Mouse (Mus musculus) lung, postnatal 0 days (tissue): ENCODE measurements around the gene Mapk10. TPM values are rescaled to one million over a fixed set of nuclear protein-coding genes. Genes with fewer than 3 reads are reported as not detected.
"Not testable (repeated sequence)": the region's sequence is repeated elsewhere in the genome, so short reads cannot be mapped to it uniquely, and the experiment has no call there.

ENCODE experiments used
- ATAC-seq: fragments of 200-750 bp; cut with Nextera tagmentation; 2 replicates; pipeline ENCODE4 v1.8.0; 2017; ENCODE audit warnings: moderate library complexity
- DNase-seq: peaks from one replicate; pipeline ENCODE4 v3.0.0-alpha.2; 2016; ENCODE audit warnings: low spot score
- H3K27ac ChIP-seq: fragments of 300-500 bp; sonication (generic); 2 replicates; pipeline ENCODE4 v1.5.1; 2014; ENCODE audit warnings: antibody characterized with exemption, mild to moderate bottlenecking, low read length, mixed read lengths
- H3K27me3 ChIP-seq: fragments of 300-500 bp; sonication (generic); replicated peaks from 2 replicates; pipeline ENCODE4 v1.6.1; 2014; ENCODE audit warnings: low read length, mixed read lengths; ENCODE audit not compliant: insufficient read depth
- H3K36me3 ChIP-seq: fragments of 300-500 bp; sonication (generic); 2 replicates; pipeline ENCODE4 v1.6.1; 2014; ENCODE audit warnings: low read length, mixed read lengths; ENCODE audit not compliant: insufficient read depth
- H3K4me1 ChIP-seq: fragments of 300-500 bp; sonication (generic); 2 replicates; pipeline ENCODE4 v1.6.1; 2014; ENCODE audit warnings: antibody characterized with exemption, low read depth, low read length, mixed read lengths; ENCODE audit not compliant: insufficient read depth
- H3K4me2 ChIP-seq: fragments of 300-500 bp; sonication (generic); replicated peaks from 2 replicates; pipeline ENCODE4 v1.6.1; 2014; ENCODE audit warnings: low read depth, mild to moderate bottlenecking, low read length, moderate library complexity, mixed read lengths
- H3K4me3 ChIP-seq: fragments of 300-500 bp; sonication (generic); 2 replicates; pipeline ENCODE4 v1.5.1; 2014; ENCODE audit warnings: low read depth, low read length
- H3K9ac ChIP-seq: fragments of 300-500 bp; sonication (generic); replicated peaks from 2 replicates; pipeline ENCODE4 v1.6.1; 2014; ENCODE audit warnings: low read depth, mild to moderate bottlenecking
- H3K9me3 ChIP-seq: fragments of 300-500 bp; sonication (generic); 2 replicates; pipeline ENCODE4 v1.6.1; 2016; ENCODE audit warnings: low read length, mixed read lengths
- CTCF ChIP-seq: IDR thresholded peaks from 2 replicates; pipeline ENCODE4 v1.5.1; 2016; ENCODE audit warnings: antibody characterized with exemption, mild to moderate bottlenecking
- EP300 ChIP-seq: IDR thresholded peaks from 2 replicates; pipeline ENCODE4 v1.6.1; 2016; ENCODE audit warnings: antibody characterized with exemption, mild to moderate bottlenecking, control low read depth
- WGBS: fragments of 180-500 bp; shearing (Covaris S2); extraction: QIAGEN DNeasy Blood & Tissue Kit; methylation state at CpG from one replicate; pipeline ENCODE4 v1.1.7; 2014; 5-methylcytosine and 5-hydroxymethylcytosine counted together
- polyA plus RNA-seq: library from polyadenylated mRNA; unstranded; fragments of >200 nt; fragmentation: Nextera tagmentation; extraction: Ambion mirVana; gene quantifications from 2 replicates; pipeline ENCODE4 v1.2.1, GENCODE M21; 2015

Gene Mapk10
- polyA plus RNA-seq, 1 experiment from 2014 or later: 0.66 TPM

DNA sequence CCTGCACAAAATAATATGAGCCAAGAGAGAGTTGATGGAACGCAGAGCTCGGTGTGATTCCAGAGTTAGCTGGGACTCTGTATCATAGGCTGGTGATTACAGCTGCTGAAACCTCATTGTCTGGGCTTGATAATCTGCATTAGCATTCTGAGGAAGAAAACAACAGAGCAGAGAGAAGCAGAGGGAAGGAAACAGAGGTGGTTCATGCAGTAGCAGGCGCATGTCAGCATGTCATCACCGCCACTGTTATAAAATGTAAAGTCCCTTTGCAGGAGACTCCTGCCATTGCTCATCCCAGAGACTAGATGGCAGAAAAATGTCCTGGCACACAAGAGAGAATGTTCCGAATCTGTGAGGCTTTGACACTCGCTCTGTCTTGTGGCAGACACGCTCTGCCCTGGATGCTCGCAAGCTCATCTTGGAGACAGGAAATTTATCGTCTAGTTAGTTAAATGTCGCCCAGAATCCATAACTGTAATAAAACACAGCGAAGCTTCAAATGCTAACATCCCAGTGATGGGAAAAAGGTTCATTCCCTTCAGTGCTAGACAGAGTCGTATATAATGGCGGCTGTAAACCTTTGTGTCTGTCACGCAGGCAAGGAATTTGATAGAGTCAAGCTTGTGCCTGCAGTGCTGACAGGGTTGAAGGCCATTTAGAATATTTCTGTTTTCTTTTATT is 322.5 kb downstream of the Mapk10 start:
- Histone ChIP-seq H3K36me3 (peaks cover 4% of the 10 kb centered on the region; the same call in 1 of the 2 replicates), H3K9me3 (no peaks in the 10 kb centered on the region), H3K4me3 (no peak overlapping the region), H3K27ac (no peak overlapping the region), H3K9ac (no peak overlapping the region), H3K27me3 (no peaks in the 10 kb centered on the region), H3K4me2 (no peak overlapping the region), H3K4me1 (no peaks in the 10 kb centered on the region)
- 83% methylated on average over 14 of the region's 14 CpGs for WGBS
- ATAC-seq: no peak
- TF ChIP-seq EP300: no peak
- no peak for TF ChIP-seq CTCF
- DNase-seq: no peak

GRCm38 (mm10) chr5:102875628-102876027 is 335.5 kb downstream of the Mapk10 start:
- Histone ChIP-seq H3K9me3 (no peaks in the 10 kb centered on the region), H3K4me2 (no peak overlapping the region), H3K4me3 (no peak overlapping the region), H3K9ac (no peak overlapping the region), H3K36me3 (no peaks in the 10 kb centered on the region), H3K4me1 (no peaks in the 10 kb centered on the region), H3K27me3 (no peaks in the 10 kb centered on the region), H3K27ac (no peak overlapping the region)
- TF ChIP-seq CTCF: no peak
- TF ChIP-seq EP300: no peak
- ATAC-seq (no peak), DNase-seq (no peak)
- 66% methylated on average over 16 of the region's 16 CpGs for WGBS

- no peaks in the 10 kb centered on the region for H3K27me3 ChIP-seq
- H3K36me3 ChIP-seq: no peaks in the 10 kb centered on the region
- H3K4me3 ChIP-seq: no peak overlapping the region
- H3K4me2 ChIP-seq: no peak overlapping the region
- peak; percentile 86 for TF ChIP-seq CTCF
- TF ChIP-seq EP300: no peak
- ATAC-seq (peak; percentile 55), DNase-seq (peak; percentile 85)
- H3K27ac ChIP-seq: no peak overlapping the region
- 42% methylated on average over 11 of the region's 11 CpGs for WGBS
- no peaks in the 10 kb centered on the region for H3K4me1 ChIP-seq
- no peaks in the 10 kb centered on the region for H3K9me3 ChIP-seq
- H3K9ac ChIP-seq: no peak overlapping the region
These were observed 336.4 kb downstream of the Mapk10 start for GRCm38 (mm10) chr5:102874605-102875298.

- not testable (repeated sequence) for H3K27ac ChIP-seq, H3K4me2 ChIP-seq, H3K9me3 ChIP-seq, H3K27me3 ChIP-seq, H3K4me3 ChIP-seq, H3K9ac ChIP-seq, H3K4me1 ChIP-seq, ATAC-seq, H3K36me3 ChIP-seq, DNase-seq
- 82% methylated on average over 8 of the region's 9 CpGs for WGBS
These were observed 338.1 kb downstream of the Mapk10 start for GRCm38 (mm10) chr5:102872996-102873395.

DNA sequence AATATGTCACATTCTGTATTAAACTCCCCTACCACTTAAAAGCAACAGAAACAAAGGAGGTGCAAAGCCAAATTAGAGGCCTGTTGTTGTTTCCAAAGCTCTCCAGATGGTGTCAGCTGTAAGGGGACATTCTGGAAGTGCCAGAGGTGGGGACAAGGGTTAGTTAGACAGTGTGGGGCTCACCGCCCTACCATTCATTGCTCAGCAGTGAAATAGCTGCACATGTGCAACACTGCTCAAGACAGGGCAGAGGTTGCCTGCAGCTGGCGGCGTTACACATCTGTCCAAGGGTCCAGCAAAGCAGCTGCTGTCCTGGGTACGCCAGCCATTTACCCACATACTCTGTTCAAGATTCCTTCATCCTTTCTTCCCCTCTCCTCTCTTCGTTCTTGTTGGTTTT is 342.9 kb downstream of the Mapk10 start:
- H3K9ac ChIP-seq: no peak overlapping the region
- H3K4me3 ChIP-seq: no peak overlapping the region
- no peak overlapping the region for H3K4me2 ChIP-seq
- H3K4me1 ChIP-seq: no peaks in the 10 kb centered on the region
- DNase-seq (peak; percentile 38), ATAC-seq (peak; percentile 64)
- no peaks in the 10 kb centered on the region for H3K36me3 ChIP-seq
- no peaks in the 10 kb centered on the region for H3K27me3 ChIP-seq
- no peak overlapping the region for H3K27ac ChIP-seq
- no peaks in the 10 kb centered on the region for H3K9me3 ChIP-seq
- 36% methylated on average over 5 of the region's 5 CpGs for WGBS
- TF ChIP-seq CTCF: no peak
- no peak for TF ChIP-seq EP300

DNA sequence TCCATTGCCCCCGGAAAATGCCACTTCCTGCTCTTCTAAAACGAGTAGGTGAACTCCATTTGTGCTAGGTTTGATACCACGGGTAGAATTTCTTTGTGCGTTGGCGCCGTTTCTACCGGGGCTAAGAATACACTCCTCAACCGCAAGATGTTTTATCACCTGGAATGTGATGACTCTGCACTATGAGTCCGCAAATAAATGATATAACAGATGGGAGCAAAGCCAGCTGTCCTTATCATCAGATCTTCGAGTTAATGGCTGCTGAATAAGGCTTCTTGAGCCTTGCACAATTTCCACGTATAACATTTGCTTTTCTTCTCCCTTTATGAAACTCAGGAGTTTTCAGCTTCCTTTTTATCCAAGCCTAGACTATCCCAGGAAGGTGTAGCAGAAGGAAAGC is 351.4 kb downstream of the Mapk10 start:
- no peaks in the 10 kb centered on the region for H3K4me1 ChIP-seq
- H3K27me3 ChIP-seq: no peaks in the 10 kb centered on the region
- no peak overlapping the region for H3K9ac ChIP-seq
- no peaks in the 10 kb centered on the region for H3K9me3 ChIP-seq
- ATAC-seq (no peak), DNase-seq (no peak)
- no peak for TF ChIP-seq CTCF
- no peak for TF ChIP-seq EP300
- H3K27ac ChIP-seq: no peak overlapping the region
- H3K4me3 ChIP-seq: no peak overlapping the region
- no peak overlapping the region for H3K4me2 ChIP-seq
- H3K36me3 ChIP-seq: no peaks in the 10 kb centered on the region
- WGBS: 47% methylated on average over 11 of the region's 11 CpGs
